Mouse (Mus musculus) left cerebral cortex, adult 8-10 months (tissue): ENCODE results near the gene Olfr355. TPM values are rescaled to one million over a fixed set of nuclear protein-coding genes. Genes with fewer than 3 reads are reported as not detected.

Experiments
- DNase-seq, 2 experiments: peaks; one replicate each; pipeline ENCODE4 v3.0.0; 2022; ENCODE audit warnings: low spot score in 2 of 2
- total RNA-seq, 4 experiments: library from RNA; stranded (reverse); gene quantifications; 2 replicates each; pipeline ENCODE4 v1.2.4; 2022

Gene Olfr355
- not detected for total RNA-seq

GRCm38 (mm10) chr2:36928797-36929196 lies at the start of gene Olfr355:
TSS of gene Olfr355 (minus strand) at chr2:36928897.
- DNase-seq: no peak

DNA sequence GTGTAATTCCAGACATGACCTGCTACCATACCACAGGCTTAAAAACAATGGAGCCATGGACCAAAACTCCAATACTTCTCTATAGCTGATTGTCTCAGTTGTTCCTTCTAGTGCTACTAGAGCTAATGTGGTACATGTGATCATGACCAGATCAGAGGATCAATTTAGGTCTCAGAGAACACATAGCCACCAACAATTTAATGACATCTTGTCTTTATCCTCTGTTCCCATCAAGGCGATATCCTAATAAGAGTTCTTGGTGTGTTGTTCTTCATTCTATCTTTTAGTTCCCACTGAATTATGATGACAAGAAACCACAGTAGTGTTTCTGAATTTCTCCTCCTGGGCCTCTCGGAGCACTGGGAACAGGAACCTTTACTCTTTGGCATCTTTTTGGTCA lies 8.1 kb upstream of the Olfr355 start, which contains the start of gene Olfr356:
TSS of gene Olfr356 (plus strand) at position 301 of the 400 bp plus-strand sequence.
- DNase-seq: no peak

DNA sequence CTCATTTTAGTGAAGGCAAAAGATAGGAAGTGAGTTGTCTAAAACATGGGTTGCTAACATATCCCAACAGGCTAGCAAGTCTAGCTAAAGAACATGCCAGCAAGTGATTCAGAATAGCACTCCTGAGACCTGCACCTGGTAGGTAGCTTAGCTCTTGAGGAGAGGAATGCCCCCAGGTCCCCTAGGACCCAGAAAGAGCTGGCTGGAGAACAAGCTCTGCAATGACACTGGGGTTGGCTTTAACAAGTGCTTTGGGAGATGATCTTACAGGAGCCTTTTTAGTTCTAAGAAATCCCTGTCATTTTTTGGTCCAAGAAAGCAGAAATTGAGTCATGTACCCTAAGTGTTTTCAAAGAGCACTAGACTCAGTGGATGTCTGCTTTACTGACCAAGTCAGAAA lies 23.3 kb downstream of the Olfr355 start, which contains the start of gene Olfr354:
TSS of gene Olfr354 (plus strand) at position 301 of the 400 bp plus-strand sequence.
- DNase-seq: no peak

GRCm38 (mm10) chr2:36897114-36897513 lies 31.6 kb downstream of the Olfr355 start:
- DNase-seq: no peak

GRCm38 (mm10) chr2:36892836-36893235 lies 35.9 kb downstream of the Olfr355 start, which contains the start of gene Olfr353:
TSS of gene Olfr353 (minus strand) at chr2:36892936.
- no peak for DNase-seq

Other genes with a start within 250 kb of the Olfr355 start
- not detected for gene Olfr346, start 243.1 kb downstream of the Olfr355 start, total RNA-seq
- not detected for gene Olfr347, start 197.0 kb downstream of the Olfr355 start, total RNA-seq
- gene Olfr348, start 144.6 kb downstream of the Olfr355 start, total RNA-seq: not detected
- not detected for gene Olfr50, start 138.4 kb downstream of the Olfr355 start, total RNA-seq
- gene Olfr3, start 111.9 kb downstream of the Olfr355 start, total RNA-seq: not detected
- gene Olfr350, start 82.6 kb downstream of the Olfr355 start, total RNA-seq: not detected
- not detected for gene Olfr351, start 66.2 kb downstream of the Olfr355 start, total RNA-seq
- gene Olfr352, start 60.4 kb downstream of the Olfr355 start, total RNA-seq: not detected
- not detected for gene Olfr353, start 36.0 kb downstream of the Olfr355 start, total RNA-seq
- not detected for gene Olfr354, start 23.2 kb downstream of the Olfr355 start, total RNA-seq
- not detected for gene Olfr356, start 8.2 kb upstream of the Olfr355 start, total RNA-seq
- gene Olfr357, start 64.9 kb upstream of the Olfr355 start, total RNA-seq: not detected
- not detected for gene Olfr358, start 80.4 kb upstream of the Olfr355 start, total RNA-seq
- gene Olfr360, start 136.8 kb upstream of the Olfr355 start, total RNA-seq: not detected
- gene Olfr361, start 160.4 kb upstream of the Olfr355 start, total RNA-seq: not detected
- gene Olfr362, start 189.0 kb upstream of the Olfr355 start, total RNA-seq: not detected
- gene Olfr364-ps1, start 210.4 kb upstream of the Olfr355 start, total RNA-seq: not detected